Mouse (Mus musculus) thymus, adult 2 months (tissue): ENCODE measurements around the gene Slc16a5. TPM values are rescaled to one million over a fixed set of nuclear protein-coding genes. Genes with fewer than 3 reads are reported as not detected.
A peak's percentile ranks its signal among the peaks of the same experiment; 100 is the strongest.

ENCODE experiments used
- DNase-seq: peaks from one replicate; pipeline ENCODE4 v3.0.0; 2021
- H3K27ac ChIP-seq: fragments of 200-500 bp; 2 replicates; pipeline ENCODE4 v1.5.1; 2012; ENCODE audit warnings: low read length, control low read depth; ENCODE audit not compliant: control insufficient read depth, insufficient read depth
- H3K27me3 ChIP-seq: fragments of 200-500 bp; 2 replicates; pipeline ENCODE4 v1.6.1; 2012; ENCODE audit warnings: mild to moderate bottlenecking, low read length, moderate library complexity, mixed read lengths; ENCODE audit not compliant: control insufficient read depth, insufficient read depth
- H3K36me3 ChIP-seq: fragments of 200-500 bp; 2 replicates; pipeline ENCODE4 v1.6.1; 2012; ENCODE audit warnings: mild to moderate bottlenecking, low read length, moderate library complexity; ENCODE audit not compliant: control insufficient read depth, insufficient read depth
- H3K4me1 ChIP-seq: fragments of 200-500 bp; replicated peaks from 2 replicates; pipeline ENCODE4 v1.6.1; 2012; ENCODE audit warnings: low read length; ENCODE audit not compliant: control insufficient read depth, insufficient read depth
- H3K4me3 ChIP-seq: fragments of 200-500 bp; 2 replicates; pipeline ENCODE4 v1.5.1; 2012; ENCODE audit warnings: mild to moderate bottlenecking, low read length, control low read depth, moderate library complexity; ENCODE audit not compliant: control insufficient read depth, insufficient read depth
- CTCF ChIP-seq: fragments of 200-500 bp; IDR thresholded peaks from 2 replicates; pipeline ENCODE4 v1.5.1; 2012; ENCODE audit warnings: mild to moderate bottlenecking, control low read depth, low read length, moderate library complexity, borderline replicate concordance; ENCODE audit not compliant: control insufficient read depth, poor library complexity, insufficient read depth; ENCODE audit errors: extremely low read depth
- POLR2A ChIP-seq: fragments of 200-500 bp; IDR thresholded peaks from 2 replicates; pipeline ENCODE4 v1.6.1; 2012; ENCODE audit warnings: mild to moderate bottlenecking, low read length, control low read depth, moderate library complexity; ENCODE audit not compliant: control insufficient read depth, poor library complexity, insufficient read depth; ENCODE audit errors: extremely low read depth
- WGBS: fragments of 180-500 bp; shearing (Covaris S2); methylation state at CpG from one replicate; pipeline ENCODE4 v1.1.7; 2018; 5-methylcytosine and 5-hydroxymethylcytosine counted together
- polyA plus RNA-seq: library from polyadenylated mRNA; depleted of rRNA; stranded (reverse); fragments of >200 nt; gene quantifications from 2 replicates; pipeline ENCODE4 v1.2.3, GENCODE M21; 2012

Slc16a5 gene
- polyA plus RNA-seq, 1 experiment, result 456 TPM

DNA sequence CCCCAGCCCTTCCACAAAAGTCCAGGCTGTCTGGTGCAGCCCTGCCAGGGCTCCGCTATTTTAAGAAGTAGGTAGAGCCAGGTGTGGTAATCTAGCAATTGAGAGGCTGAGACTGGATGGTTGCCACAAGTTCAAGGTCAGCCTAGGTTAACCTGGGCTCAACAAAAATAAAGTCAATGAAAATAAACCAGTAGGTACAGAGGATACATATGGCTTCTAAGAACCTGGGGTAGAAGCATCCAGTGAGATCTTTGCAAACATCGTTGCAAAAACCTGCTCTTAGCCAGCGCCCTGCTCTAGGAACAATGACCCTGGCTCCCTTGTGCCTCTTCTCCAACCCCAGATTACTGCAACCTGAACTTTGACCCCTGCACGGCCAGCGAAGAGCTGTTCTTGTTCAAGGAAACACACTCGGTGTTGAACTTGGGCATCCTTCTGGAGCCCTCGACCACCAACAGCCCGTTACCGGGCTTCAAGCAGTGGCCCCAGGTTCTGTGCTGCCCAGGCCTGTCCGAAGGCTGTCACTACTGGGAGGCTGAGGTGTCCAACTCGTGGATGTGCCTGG lies 14.9 kb upstream of the Slc16a5 start:
- H3K4me3 ChIP-seq, result no peak overlapping the region
- H3K4me1 ChIP-seq, result peaks cover 46% of the 10 kb centered on the region
- 96% methylated on average over 11 of the region's 11 CpGs for WGBS
- H3K27me3 ChIP-seq, result no peaks in the 10 kb centered on the region
- no peak for DNase-seq
- H3K36me3 ChIP-seq, result no peaks in the 10 kb centered on the region
- H3K27ac ChIP-seq, result no peak overlapping the region
- no peak for TF ChIP-seq POLR2A
- no peak for TF ChIP-seq CTCF

DNA sequence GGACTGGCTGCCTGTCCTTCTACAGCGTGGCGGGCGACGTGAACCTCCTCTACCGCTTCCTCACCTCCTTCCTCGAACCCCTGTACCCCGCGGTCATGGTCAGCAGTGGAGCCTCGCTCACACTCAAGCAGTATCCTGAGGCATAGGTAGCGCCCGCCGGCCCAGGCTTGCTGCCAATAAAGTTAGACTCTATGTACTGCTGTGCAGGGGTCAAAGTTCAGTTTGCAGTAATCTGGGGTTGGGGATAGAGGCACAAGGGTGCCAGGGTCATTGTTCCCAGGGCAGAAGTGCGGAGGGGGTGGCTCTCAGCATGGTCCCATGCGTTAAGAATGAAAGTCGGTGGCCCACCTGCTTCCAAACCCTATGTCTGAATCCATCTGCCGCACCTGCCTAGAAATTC lies 14.2 kb upstream of the Slc16a5 start:
- WGBS, result 96% methylated on average over 16 of the region's 16 CpGs
- DNase-seq, result no peak
- Histone ChIP-seq H3K4me1 (peaks cover 48% of the 10 kb centered on the region), H3K36me3 (no peaks in the 10 kb centered on the region), H3K4me3 (no peak overlapping the region), H3K27ac (no peak overlapping the region), H3K27me3 (no peaks in the 10 kb centered on the region)
- TF ChIP-seq POLR2A, result no peak
- TF ChIP-seq CTCF, result no peak

DNA sequence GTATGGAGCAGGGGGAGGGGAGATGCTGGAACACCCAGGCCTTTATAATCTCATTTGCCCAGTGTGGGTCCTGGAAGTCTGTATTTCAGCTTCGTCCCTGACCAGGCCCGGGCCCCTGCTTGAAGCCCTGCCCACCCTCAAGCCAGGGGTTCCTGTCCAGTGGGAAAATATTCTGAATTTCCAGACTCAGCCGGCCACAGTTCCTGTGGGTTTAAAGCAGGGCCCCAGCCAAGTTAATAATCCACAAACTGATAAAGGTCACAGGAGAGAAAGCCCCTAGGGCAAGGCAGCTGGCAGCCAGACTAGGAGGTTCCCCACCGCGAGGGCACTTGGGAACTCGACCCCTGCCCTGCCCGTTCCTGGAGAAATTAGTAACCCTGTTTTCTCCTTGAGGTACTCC lies 13.3 kb upstream of the Slc16a5 start:
- WGBS, result 95% methylated on average over 7 of the region's 7 CpGs
- peaks cover 56% of the 10 kb centered on the region for H3K4me1 ChIP-seq
- no peaks in the 10 kb centered on the region for H3K27me3 ChIP-seq
- TF ChIP-seq POLR2A (no peak), CTCF (no peak)
- no peak overlapping the region for H3K27ac ChIP-seq
- H3K36me3 ChIP-seq, result no peaks in the 10 kb centered on the region
- no peak for DNase-seq
- no peak overlapping the region for H3K4me3 ChIP-seq

DNA sequence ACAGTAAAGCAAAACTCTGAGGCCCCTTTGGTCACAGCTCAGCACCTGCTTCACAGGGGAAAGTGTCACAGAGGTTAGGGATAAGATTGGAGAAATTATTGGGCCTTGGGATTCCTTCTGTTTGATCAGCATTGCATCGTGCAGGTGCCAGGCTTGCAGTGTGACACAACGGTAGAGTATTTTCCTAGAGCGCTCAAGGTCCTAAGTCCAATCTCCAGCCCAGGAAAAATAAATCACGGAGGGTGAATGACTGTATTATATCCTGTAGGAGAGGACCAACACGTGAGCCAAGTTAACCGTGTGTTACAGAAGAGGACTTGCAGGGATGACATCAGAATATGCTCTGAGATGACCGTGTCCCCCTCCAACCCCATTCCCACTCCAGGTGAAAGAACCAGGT lies 12.1 kb upstream of the Slc16a5 start:
- H3K4me1 ChIP-seq, result peaks cover 55% of the 10 kb centered on the region
- WGBS, result 98% methylated on average over 7 of the region's 7 CpGs
- no peaks in the 10 kb centered on the region for H3K27me3 ChIP-seq
- H3K27ac ChIP-seq, result no peak overlapping the region
- no peak for TF ChIP-seq CTCF
- no peak for TF ChIP-seq POLR2A
- H3K4me3 ChIP-seq, result no peak overlapping the region
- H3K36me3 ChIP-seq, result no peaks in the 10 kb centered on the region
- no peak for DNase-seq

DNA sequence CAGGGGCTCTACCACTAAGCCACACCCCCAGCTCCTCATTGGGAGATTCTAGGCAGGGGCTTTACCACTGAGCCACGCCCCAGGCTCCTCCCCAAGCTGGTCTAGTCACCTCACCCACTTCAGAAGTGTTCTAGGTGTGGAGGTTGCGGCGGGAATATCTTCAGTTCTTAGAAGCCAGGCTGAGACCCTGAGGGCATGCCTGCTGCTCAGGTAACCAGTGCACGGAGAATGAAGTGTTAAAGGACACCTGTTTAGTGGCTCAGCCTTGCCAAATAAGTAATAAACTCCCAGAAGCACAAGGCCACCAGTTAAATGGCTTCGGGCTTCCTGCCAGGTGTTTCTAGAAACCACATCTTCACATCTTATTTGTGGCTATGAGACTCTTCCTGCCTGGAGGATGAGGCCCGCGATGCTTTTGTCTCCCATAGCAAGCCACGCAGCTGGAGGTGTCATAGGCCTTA lies 10.5 kb upstream of the Slc16a5 start:
- peak; percentile 86 for DNase-seq
- peak overlapping the region; percentile 99 for H3K27ac ChIP-seq
- no peak overlapping the region for H3K4me3 ChIP-seq
- peaks cover 47% of the 10 kb centered on the region for H3K4me1 ChIP-seq
- no peaks in the 10 kb centered on the region for H3K27me3 ChIP-seq
- TF ChIP-seq POLR2A (0 out of 2 replicates have a peak, but pooled peaks have one; percentile 26), CTCF (no peak)
- WGBS, result 4% methylated on average over 8 of the region's 8 CpGs
- H3K36me3 ChIP-seq, result no peaks in the 10 kb centered on the region

DNA sequence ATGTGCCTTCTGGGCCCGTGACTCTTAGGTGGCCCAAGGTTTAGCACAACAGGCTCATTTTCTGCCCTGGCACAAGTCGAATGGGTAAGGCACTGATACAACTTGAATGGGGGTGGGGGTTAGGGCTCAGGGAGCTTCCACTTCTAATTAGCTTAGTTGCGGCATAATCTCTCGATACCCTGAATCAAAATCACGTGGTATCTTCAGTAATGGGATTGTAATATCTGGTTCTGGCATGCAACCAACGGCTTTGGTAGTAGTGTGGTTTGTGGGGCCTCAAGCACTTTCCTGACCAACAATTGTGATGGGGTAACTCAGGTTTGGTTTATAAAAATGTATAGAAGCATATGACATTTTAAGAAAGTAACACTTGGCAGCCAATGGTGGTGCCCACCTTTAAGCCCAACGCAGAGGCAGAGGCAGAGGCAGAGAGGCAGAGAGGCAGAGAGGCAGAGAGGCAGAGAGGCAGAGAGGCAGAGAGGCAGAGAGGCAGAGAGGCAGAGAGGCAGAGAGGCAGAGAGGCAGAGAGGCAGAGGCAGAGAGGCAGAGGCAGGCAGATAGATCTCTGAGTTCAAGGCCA lies 9.9 kb upstream of the Slc16a5 start:
- peak overlapping the region; percentile 99 for H3K27ac ChIP-seq
- DNase-seq, result no peak
- H3K36me3 ChIP-seq, result no peaks in the 10 kb centered on the region
- no peak overlapping the region for H3K4me3 ChIP-seq
- WGBS, result 4% methylated on average over 7 of the region's 7 CpGs
- TF ChIP-seq CTCF (no peak), POLR2A (no peak)
- H3K27me3 ChIP-seq, result no peaks in the 10 kb centered on the region
- peaks cover 51% of the 10 kb centered on the region for H3K4me1 ChIP-seq
